Mouse (Mus musculus): ENCODE measurements around the gene Actb.

Gene Actb

DNA sequence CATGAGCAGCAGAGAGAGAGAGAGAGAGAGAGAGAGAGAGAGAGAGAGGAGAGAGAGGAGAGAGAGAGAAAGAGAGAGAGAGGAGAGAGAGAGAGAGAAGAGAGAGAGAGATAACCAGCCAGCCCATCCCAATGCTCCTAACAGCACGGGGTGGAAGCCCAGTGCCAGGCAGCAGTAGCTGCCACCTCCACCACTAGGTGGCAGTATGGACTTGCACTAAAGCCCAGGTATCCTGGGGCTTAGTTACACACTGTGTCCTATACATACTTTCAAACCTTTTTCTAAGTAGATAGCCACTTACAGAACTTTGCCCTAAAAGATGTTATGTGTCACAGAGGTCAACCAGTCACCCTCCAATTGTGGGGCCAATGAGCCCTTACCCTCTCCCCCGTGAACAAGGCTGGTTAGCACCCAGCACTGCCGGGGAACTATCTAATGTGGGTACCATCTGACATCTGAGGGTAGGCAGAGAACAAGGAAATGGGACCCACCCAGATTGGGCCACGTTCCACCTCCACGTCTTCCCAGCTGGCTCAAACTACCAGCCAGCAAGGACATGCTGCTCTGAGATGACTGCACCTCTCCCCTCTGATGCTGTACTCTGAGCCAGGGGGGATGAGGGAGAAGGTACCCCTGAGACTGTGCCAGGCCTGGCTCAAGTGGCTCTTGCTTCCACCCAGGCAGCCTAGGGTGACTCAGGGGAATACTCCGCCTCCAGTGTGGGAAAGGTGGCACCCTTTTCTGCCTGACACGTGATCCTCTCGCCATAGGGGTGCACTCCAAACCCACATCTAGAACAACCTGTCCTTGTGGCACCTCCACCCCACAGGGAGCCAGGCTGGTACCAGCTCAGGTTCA lies 27.0 kb downstream of the Actb start:
- DNase-seq (ENCODE audit: low read depth, low spot score) = peak; percentile 87

- no peak for DNase-seq (ENCODE audit: low read depth, low spot score)
These were observed 28.0 kb downstream of the Actb start for GRCm38 (mm10) chr5:142878570-142878969.

GRCm38 (mm10) chr5:142877337-142878280 lies 28.9 kb downstream of the Actb start:
- DNase-seq (ENCODE audit: low read depth, low spot score) = peak; percentile 87

- DNase-seq (ENCODE audit: low read depth, low spot score) = no peak
These were observed 29.7 kb downstream of the Actb start for GRCm38 (mm10) chr5:142876896-142877295.

DNA sequence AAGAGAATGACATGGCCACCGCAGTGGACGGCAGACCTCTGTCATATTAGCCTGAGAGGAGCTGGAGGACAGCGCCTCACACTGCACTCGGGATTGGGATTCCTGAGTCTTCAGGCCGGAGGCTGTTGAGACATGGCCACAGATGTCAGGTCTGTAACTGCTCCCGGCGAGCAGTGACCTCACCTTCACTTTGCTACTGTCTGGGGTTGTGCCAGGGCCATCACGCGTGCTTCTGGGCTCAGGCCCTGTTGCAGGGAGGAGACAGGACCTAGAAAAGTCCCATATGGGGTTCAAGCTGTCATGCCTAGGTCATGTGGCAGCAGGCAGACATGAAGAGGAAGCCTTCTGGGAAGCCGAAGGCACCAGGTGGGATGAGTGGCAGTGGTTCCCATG lies 31.0 kb downstream of the Actb start:
- no peak for DNase-seq (ENCODE audit: low read depth, low spot score)

- no peak for DNase-seq (ENCODE audit: low read depth, low spot score)
These were observed 31.6 kb downstream of the Actb start for GRCm38 (mm10) chr5:142874791-142875512.

GRCm38 (mm10) chr5:142873718-142874117 lies 32.8 kb downstream of the Actb start:
- no peak for DNase-seq (ENCODE audit: low read depth, low spot score)

DNA sequence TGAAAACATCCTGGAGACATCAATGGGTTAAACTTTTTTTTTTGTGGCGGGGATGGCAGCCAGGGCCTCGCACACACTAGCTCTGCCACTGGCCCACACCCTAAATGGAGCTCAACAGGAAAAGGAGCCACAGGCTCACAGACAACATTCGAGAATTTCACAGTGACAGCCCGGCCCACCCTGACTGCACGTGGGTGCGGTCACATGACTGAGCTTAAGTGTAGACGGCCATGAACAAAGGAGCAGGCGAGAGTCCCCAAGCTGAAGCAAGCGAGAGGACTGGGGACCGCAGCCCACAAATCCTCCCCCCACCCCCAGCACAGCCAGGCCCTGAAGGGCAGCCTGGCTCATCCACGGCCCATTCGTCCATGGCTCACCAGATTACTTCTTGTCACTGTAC lies 34.8 kb downstream of the Actb start:
- no peak for DNase-seq (ENCODE audit: low read depth, low spot score)

- DNase-seq (ENCODE audit: low read depth, low spot score) = no peak
These were observed 37.1 kb downstream of the Actb start for GRCm38 (mm10) chr5:142869463-142869862.

GRCm38 (mm10) chr5:142857763-142858229 lies 48.8 kb downstream of the Actb start:
- DNase-seq (ENCODE audit: low read depth, low spot score) = no peak

- DNase-seq (ENCODE audit: low read depth, low spot score) = no peak
These were observed 50.1 kb downstream of the Actb start for GRCm38 (mm10) chr5:142856408-142856807.

DNA sequence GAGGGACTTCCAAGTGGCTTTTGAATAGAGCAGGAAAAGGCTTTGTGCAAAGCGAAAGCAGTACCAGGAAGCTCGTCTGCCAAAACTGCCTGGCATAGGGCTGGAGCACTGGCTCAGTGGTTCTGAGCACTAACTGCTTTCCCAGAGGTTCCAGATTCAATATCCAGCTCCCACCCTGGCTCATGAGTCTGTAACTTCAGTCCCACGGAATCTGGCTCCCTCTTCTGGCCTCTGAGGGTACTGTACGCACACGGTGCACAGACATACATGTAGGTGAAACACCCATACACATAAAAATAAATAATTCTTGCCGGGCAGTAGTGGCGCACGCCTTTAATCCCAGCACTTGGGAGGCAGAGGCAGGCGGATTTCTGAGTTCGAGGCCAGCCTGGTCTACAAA lies 51.7 kb downstream of the Actb start:
- peak; percentile 20 for DNase-seq (ENCODE audit: low read depth, low spot score)

GRCm38 (mm10) chr5:142853585-142853984 lies 53.0 kb downstream of the Actb start:
- no peak for DNase-seq (ENCODE audit: low read depth, low spot score)
